Mouse (Mus musculus): ENCODE measurements around the gene Fezf1.

The Fezf1 gene

DNA sequence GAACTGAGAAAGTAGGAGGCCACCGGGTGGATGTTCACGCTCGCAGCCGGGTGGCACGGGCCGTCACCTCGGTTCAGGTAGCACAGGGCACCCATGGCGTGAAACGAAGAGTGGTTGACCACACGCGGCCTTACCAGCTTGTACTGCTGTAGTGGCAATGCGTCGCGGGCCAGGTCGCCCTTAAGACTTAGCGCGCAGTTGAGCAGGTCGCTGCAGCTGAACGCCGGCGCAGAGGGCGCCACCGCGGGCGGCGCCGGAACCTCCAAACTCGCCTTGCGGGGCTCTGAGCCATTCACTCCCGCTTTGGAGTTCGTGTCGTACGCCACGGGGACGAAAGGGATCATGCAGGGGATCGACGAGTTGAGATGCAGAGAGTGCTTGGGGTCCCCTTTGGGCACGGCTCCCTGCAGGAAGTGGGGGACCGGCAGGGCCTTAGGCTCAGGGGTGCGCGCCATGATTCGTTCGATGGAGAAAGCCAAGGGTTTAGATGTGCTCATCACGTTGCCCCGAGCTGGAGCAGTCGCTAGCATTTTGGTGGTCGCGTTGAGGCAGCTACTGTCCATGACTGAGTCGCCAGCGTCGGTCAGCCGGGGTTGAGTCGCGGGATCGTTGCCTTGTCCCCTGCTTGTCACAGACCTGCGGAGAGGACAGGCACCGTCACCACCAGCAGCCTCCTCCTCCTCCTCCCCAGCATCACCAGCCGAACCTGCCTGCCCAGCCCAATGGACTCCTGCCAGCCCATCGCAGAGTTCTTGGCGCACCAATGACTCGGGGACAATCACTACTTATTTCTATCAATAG is 450 bp downstream of the Fezf1 start:
- WGBS = 1% methylated on average over 61 of the region's 61 CpGs

DNA sequence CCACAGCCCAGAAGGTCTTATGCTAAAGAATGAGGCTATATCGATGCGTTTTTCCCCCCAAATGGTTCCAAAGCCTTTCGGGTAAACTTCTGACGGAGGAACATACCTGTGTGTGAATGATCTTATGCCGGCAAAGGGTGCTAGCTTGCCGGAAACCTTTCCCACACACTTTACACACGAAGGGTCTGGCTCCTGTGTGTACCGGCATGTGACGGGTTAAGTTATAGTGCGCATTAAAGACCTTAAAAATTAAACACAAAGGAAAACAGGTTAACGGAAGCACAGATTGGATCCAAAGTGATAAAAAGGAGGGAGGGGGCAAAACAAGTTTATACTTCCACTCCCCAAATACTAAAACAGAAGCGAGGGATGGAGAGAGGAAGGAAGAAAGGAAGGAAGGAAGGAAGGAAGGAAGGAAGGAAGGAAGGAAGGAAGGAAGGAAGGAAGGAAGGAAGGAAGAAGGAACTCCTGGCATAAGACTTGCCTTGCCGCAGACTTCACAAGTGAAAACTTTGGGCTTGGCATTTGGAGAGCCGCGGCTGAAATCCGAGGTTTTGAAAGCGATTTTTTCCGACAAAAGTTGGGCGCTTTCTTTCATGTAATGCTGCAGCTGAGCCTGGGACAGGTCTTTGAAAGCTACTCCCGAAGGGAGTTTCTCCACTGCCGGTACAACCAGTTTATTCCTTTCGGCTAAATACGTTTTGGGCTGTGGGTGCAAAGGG is 1.2 kb downstream of the Fezf1 start:
- 4% methylated on average over 23 of the region's 23 CpGs for WGBS

DNA sequence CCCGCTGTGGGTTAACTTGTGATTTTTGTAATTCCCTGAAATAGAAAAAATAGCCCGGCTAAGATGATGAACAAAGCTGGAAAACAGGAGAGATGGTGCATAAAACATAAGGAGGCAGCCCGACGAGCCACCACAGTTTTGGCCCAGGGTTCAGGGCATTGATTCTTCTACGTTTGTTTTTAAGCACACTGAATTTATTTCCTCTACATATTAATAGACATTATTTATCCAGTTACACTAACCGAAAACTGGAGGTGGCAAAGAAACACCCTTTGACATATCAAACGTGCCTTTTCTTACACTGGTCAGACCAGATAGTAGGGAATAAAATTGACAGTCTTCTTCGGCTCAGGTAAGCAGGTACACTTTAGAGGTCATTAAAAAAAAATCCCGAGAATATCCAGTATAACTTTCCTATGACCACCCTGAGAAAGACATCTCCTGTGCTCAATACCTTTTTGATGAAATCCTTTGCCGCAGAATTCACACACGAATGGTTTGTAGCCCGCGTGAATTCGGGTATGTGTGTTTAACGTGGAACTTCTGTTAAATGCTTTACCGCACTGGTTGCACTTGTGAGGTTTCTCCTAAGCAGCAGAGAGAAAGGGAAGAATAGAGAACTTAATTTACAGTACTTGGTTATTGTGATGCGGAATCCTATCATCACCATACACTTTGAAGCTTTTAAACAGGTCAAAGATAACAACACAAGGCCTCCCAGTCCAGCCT is 1.9 kb downstream of the Fezf1 start:
- WGBS = 5% methylated on average over 17 of the region's 17 CpGs

DNA sequence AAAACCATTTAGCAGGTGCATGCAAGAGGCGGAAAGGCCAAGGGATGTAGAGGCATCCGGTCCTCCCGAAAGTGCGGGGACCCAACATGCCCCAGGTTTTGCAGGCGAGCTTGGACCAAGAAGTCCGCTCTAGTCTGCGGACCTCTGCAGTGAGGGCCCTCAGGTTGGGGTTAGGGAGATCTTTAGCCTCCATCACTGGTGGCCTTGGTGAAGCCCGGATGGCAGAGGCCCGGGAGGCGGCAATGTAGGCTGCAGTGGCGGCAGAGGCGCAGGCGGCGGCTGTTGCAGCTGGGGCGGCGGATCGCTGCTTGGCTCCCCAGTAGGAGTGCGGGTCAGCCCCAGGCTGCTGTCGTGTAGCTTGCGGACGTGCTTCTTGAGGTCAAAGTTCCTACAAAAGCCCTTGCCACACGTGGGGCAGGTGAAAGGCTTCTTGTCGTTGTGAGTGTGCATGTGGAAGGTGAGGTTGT is 2.6 kb downstream of the Fezf1 start:
- WGBS = 6% methylated on average over 23 of the region's 23 CpGs

DNA sequence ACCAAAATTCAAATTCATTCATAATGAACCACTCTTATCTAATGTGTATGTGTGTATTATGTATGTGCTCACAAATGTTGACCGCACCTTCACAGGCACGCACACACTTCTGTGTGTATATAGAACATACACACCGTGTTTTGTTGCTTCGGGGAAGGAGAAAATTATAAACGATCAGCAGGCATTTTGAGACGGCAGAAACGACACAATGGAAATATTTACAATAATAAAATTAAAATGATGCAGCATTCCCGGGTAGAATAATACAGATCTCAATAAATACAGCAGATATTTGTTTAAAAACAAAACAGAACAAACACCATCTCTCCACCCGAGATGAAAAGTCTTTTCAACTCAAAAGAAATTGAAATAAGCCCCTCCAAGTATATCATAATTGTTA is 3.0 kb downstream of the Fezf1 start:
- WGBS = 22% methylated on average over 9 of the region's 9 CpGs

DNA sequence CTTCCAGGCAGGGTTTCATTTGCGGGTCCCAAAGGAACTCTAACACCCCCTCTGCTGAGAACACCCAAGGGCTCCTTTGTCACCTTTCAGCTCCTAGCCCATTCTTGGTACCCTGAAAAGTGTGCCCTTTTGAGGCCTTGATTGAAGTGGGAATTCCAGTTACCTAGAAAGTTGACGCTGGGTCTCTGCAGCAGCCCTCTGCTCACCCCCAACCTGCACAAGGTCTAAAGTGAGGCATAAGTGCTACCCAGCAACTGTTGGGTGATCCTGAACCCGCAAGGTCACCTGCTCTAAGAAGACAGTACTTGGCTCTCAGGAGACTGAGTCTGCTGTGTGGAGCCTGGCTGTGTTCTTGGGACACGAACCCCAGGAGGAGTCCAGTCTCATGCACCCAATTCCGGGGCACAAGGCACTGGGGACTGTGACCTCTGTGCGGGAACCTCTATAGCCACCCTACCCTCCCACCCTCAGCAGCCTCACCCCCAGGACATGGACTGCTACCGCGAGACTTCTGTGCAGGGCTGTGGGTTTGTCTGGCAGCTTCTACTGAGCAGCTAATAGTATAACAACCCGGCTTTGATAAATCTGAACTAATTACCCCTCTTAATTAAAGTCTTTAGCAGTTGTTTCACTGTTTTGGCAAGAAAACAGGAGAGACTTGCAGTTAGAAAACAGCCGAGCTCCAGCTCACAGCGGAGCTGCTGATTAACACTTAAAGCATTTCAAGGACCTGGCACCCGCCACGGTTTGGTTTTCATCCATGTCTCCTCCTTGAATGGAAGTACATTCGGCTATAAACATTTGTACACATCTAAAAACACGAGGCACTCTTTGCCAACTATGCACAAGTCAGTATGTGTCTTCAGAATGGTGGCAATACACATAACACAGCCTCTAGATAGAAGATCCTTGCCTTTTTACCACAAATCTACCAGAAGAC is 4.1 kb downstream of the Fezf1 start:
- WGBS = 5% methylated on average over 15 of the region's 15 CpGs

DNA sequence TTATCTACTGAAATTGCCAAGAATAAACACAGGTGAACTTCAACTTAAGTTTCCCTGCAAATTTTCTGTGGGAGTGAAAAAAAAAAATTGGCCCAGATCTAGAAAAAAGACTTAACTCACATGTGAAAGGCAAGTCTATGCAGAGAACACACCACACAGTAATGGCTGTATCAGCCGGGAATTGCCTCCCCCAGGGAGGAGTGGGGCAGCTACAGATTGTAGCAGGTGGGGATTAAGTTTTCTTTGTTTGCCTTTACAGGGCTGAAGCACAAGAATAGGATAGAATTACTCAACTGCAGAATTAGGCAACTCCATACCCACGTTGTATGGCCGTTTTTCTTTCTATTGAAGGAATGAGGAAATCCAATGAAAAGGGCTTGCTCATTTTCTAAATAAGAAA is 36.7 kb downstream of the Fezf1 start:
- WGBS = 55% methylated on average over 3 of the region's 3 CpGs

DNA sequence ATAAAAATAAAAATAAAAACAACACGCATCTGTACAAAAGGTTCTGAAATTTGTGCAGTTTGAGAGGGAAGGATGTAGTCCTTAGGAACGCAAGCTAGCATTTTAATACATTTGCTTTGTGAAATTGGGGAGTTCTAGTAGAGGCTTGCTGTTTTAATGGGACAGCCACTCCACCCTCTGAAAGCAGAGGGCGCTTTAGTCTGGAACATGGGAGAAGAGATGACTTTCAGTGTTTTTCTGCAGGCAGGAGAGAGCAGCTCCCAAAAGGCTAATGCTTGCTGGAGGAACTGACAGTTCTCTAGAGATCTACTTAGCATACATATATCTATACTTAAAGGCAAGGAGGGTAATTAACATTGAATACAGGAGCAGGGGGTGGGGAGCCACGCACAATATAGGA is 40.4 kb downstream of the Fezf1 start:
- WGBS = 66% methylated on average over 4 of the region's 4 CpGs

DNA sequence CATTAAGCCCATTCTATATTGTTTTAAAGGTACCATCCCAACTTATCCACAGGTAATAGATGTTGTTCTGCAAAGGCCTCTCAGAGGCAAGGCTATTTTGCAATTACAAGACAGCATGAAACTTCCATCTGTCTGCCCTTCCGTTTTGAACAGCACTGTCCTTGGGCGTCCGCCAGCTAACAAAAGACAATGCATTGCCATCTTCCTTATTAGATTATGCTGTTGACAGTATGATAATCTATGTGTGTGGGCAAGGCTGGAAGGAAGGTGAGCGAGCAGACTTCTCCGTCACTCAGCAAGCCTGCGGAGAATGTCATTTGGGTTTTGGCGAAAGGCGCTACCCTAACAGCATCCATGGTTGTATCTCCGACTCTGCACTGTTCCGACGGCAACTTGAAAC is 45.5 kb downstream of the Fezf1 start:
- WGBS = 85% methylated on average over 11 of the region's 11 CpGs

Data from cerebral cortex, adult 2 months (tissue).